Mouse (Mus musculus): ENCODE data around the gene Car11. TPM values are rescaled to one million over a fixed set of nuclear protein-coding genes. Genes with fewer than 3 reads are reported as not detected.

The Car11 gene
- polyA plus RNA-seq, 1 experiment: not detected

DNA sequence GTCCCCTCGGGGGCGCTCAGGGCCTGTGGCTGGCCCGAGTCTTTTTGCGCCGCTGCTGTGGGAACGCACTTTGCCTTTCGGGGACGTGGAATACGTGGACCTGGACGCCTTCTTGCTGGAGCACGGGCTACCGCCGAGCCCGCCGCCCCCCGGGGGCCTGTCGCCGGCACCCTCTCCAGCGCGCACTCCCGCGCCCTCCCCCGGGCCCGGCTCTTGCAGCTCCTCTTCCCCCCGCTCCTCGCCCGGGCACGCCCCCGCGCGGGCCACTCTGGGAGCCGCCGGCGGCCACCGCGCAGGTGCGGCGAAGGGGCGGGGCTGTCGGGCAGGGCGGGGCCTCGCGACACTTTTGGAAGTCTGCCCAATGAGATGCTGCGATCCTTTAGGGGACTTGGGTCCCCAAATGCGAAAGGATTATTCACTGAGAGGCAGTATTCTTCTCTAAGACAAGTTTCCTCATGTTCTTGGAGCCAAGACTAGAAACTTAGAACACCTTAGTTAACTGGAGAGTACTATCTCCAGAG is 7.1 kb downstream of the Car11 start:
- H3K4me1 ChIP-seq (ENCODE audit: control insufficient read depth, insufficient read depth, low read length): peaks cover 56% of the 10 kb centered on the region
- WGBS: 2% methylated on average over 43 of the region's 45 CpGs
- H3K27ac ChIP-seq (ENCODE audit: insufficient read depth, low read depth, low read length): peak overlapping the region; percentile 100
- H3K4me3 ChIP-seq (ENCODE audit: insufficient read depth, low read depth, low read length): peak overlapping the region; percentile 83
- TF ChIP-seq CTCF (IDR thresholded peaks at IDR 0.05; ENCODE audit: insufficient read depth, low read depth, low read length): no peak
- TF ChIP-seq POLR2A (IDR thresholded peaks at IDR 0.05; ENCODE audit: insufficient read depth, low read depth, low read length): peak; percentile 56

- TF ChIP-seq CTCF (IDR thresholded peaks at IDR 0.05; ENCODE audit: insufficient read depth, low read depth, low read length) (no peak), POLR2A (IDR thresholded peaks at IDR 0.05; ENCODE audit: insufficient read depth, low read depth, low read length) (peak; percentile 60; the same call in 1 of the 2 replicates)
- Histone ChIP-seq H3K4me1 (ENCODE audit: control insufficient read depth, insufficient read depth, low read length) (peaks cover 60% of the 10 kb centered on the region), H3K27ac (ENCODE audit: insufficient read depth, low read depth, low read length) (peak overlapping the region; percentile 100), H3K4me3 (ENCODE audit: insufficient read depth, low read depth, low read length) (peak overlapping the region; percentile 83)
- WGBS: 0% methylated on average over 27 of the region's 27 CpGs
These were observed 7.8 kb downstream of the Car11 start for GRCm38 (mm10) chr7:45707375-45707967.

- no peak for TF ChIP-seq CTCF (IDR thresholded peaks at IDR 0.05; ENCODE audit: insufficient read depth, low read depth, low read length)
- no peak for TF ChIP-seq POLR2A (IDR thresholded peaks at IDR 0.05; ENCODE audit: insufficient read depth, low read depth, low read length)
- Histone ChIP-seq H3K27ac (ENCODE audit: insufficient read depth, low read depth, low read length) (peak overlapping the region; percentile 100), H3K4me1 (ENCODE audit: control insufficient read depth, insufficient read depth, low read length) (peaks cover 60% of the 10 kb centered on the region), H3K4me3 (ENCODE audit: insufficient read depth, low read depth, low read length) (peak overlapping the region; percentile 26)
- WGBS: 52% methylated on average over 13 of the region's 13 CpGs
These were observed 8.6 kb downstream of the Car11 start for GRCm38 (mm10) chr7:45708221-45708761.

- WGBS: 30% methylated on average over 6 of the region's 6 CpGs
- Histone ChIP-seq H3K4me1 (ENCODE audit: control insufficient read depth, insufficient read depth, low read length) (peaks cover 59% of the 10 kb centered on the region), H3K27ac (ENCODE audit: insufficient read depth, low read depth, low read length) (peak overlapping the region; percentile 100), H3K4me3 (ENCODE audit: insufficient read depth, low read depth, low read length) (no peak overlapping the region)
- TF ChIP-seq POLR2A (IDR thresholded peaks at IDR 0.05; ENCODE audit: insufficient read depth, low read depth, low read length) (no peak), CTCF (IDR thresholded peaks at IDR 0.05; ENCODE audit: insufficient read depth, low read depth, low read length) (no peak)
These were observed 9.4 kb downstream of the Car11 start for GRCm38 (mm10) chr7:45709036-45709435.

- 51% methylated on average over 14 of the region's 14 CpGs for WGBS
- no peak for TF ChIP-seq POLR2A (IDR thresholded peaks at IDR 0.05; ENCODE audit: insufficient read depth, low read depth, low read length)
- TF ChIP-seq CTCF (IDR thresholded peaks at IDR 0.05; ENCODE audit: insufficient read depth, low read depth, low read length): no peak
- Histone ChIP-seq H3K4me3 (ENCODE audit: insufficient read depth, low read depth, low read length) (no peak overlapping the region), H3K27ac (ENCODE audit: insufficient read depth, low read depth, low read length) (peak overlapping the region; percentile 100), H3K4me1 (ENCODE audit: control insufficient read depth, insufficient read depth, low read length) (peaks cover 66% of the 10 kb centered on the region)
These were observed 10.2 kb downstream of the Car11 start for GRCm38 (mm10) chr7:45709677-45710355.

DNA sequence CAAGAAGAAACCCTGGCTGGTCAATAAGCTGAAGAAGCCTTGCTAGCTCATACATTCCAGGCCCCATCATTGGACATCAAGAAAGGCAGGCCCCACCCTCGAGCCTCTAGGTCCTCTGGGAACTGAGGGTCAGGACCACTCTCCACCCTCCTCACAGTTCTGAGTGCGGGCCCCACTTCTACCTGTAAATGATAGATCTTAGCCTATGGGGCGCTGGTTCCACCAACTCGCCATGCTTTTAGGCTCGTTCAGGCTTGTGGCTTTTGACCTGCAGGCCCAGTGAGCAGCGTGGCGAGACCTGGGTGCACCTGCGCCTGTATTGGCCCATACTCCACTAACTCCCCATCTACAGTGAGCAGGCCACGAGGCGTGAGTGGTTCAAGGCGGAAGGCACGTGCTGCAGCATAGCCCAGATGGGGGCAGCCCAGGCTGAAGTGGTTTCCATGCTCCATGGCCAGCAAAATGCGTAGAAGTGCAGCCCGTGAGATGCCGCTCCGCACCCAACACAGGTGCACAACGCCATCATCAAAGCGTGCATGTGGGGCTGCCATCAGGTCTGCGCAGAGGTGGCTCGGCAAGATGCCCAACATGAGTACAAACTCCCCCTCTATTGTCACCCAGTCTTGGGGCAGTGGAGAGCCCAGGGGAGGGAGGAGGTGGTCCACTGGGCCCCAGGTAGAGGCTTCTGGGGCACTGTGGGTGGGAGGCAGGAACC is 11.0 kb downstream of the Car11 start:
- 90% methylated on average over 20 of the region's 20 CpGs for WGBS
- Histone ChIP-seq H3K4me3 (ENCODE audit: insufficient read depth, low read depth, low read length) (no peak overlapping the region), H3K4me1 (ENCODE audit: control insufficient read depth, insufficient read depth, low read length) (peaks cover 68% of the 10 kb centered on the region), H3K27ac (ENCODE audit: insufficient read depth, low read depth, low read length) (no peak overlapping the region)
- TF ChIP-seq POLR2A (IDR thresholded peaks at IDR 0.05; ENCODE audit: insufficient read depth, low read depth, low read length) (peak; percentile 26; the same call in 1 of the 2 replicates), CTCF (IDR thresholded peaks at IDR 0.05; ENCODE audit: insufficient read depth, low read depth, low read length) (no peak)

DNA sequence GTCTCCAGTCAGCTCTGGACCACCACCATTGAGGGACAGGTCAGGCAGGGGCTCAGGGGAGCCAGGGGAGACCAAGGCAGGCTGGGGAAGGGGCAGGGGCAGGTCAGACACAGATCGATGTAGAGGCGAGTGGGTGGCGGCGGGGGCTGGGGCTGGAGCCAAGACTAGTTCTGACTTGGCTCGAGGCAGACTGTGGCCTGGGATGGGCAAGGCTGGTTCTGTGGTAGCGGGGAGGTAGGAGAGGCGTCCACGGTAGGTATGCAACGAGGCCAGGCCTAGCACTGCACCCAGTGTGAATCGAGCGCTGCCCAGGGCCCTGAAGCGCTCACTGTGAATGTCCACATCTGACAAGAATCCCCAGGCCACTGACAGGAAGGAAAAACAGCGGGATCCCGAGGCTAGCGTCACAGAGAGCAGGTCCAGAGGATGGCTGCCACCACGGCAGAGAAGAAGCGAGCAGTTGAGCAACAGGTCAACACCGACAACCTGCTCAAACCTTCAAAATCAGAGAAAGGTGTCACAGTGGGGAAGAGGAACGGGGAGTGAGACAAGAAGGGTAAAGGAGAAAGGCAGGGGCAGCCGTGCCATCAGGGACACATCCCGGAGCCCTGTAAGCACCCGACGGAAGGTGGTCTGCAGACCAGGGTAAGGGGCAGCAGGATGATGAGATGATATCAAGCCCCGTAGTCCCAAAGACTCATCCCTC is 11.8 kb downstream of the Car11 start:
- Histone ChIP-seq H3K4me3 (ENCODE audit: insufficient read depth, low read depth, low read length) (no peak overlapping the region), H3K4me1 (ENCODE audit: control insufficient read depth, insufficient read depth, low read length) (peaks cover 76% of the 10 kb centered on the region), H3K27ac (ENCODE audit: insufficient read depth, low read depth, low read length) (no peak overlapping the region)
- no peak for TF ChIP-seq CTCF (IDR thresholded peaks at IDR 0.05; ENCODE audit: insufficient read depth, low read depth, low read length)
- TF ChIP-seq POLR2A (IDR thresholded peaks at IDR 0.05; ENCODE audit: insufficient read depth, low read depth, low read length): 0 out of 2 replicates have a peak, but pooled peaks have one; percentile 25
- 78% methylated on average over 24 of the region's 24 CpGs for WGBS

GRCm38 (mm10) chr7:45712022-45712757 is 12.5 kb downstream of the Car11 start:
- Histone ChIP-seq H3K4me1 (ENCODE audit: control insufficient read depth, insufficient read depth, low read length) (peaks cover 77% of the 10 kb centered on the region), H3K4me3 (ENCODE audit: insufficient read depth, low read depth, low read length) (no peak overlapping the region), H3K27ac (ENCODE audit: insufficient read depth, low read depth, low read length) (no peak overlapping the region)
- WGBS: 85% methylated on average over 21 of the region's 21 CpGs
- TF ChIP-seq POLR2A (IDR thresholded peaks at IDR 0.05; ENCODE audit: insufficient read depth, low read depth, low read length) (0 out of 2 replicates have a peak, but pooled peaks have one; percentile 13), CTCF (IDR thresholded peaks at IDR 0.05; ENCODE audit: insufficient read depth, low read depth, low read length) (no peak)
